Mouse (Mus musculus) liver, postnatal 0 days (tissue): Measurements from ENCODE around the gene Atp5h.

Experiments
- CTCF ChIP-seq: sonication (generic); IDR thresholded peaks from 2 replicates; pipeline ENCODE4 v1.5.1; 2016; ENCODE audit warnings: antibody characterized with exemption, low read depth
- EP300 ChIP-seq: IDR thresholded peaks from 2 replicates; pipeline ENCODE4 v1.6.1; 2016; ENCODE audit warnings: antibody characterized with exemption, low read depth, mild to moderate bottlenecking

DNA sequence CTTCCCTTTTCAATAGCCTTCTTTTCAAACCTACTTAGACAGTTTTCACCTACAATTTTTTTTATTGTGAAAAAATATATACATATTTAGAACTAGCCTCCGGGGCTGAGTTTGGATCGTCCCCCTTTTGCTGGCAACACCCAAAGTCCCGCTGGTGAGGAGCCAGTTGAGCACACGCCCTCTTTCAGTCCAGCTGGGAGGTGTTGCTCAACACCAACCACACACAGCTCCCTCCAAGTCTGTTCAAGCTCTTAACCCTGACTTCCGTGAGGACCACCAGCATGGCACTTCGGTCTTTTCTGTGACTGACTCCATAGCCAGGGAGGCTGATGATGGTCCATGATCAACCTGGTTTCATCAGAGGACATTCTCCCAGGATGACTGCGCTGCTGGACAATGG, 21.7 kb downstream of the Atp5h start:
- TF ChIP-seq CTCF: no peak
- TF ChIP-seq EP300: no peak
